33 mouse cellular contexts compared by ENCODE assay signal in the genomic region with DNA sequence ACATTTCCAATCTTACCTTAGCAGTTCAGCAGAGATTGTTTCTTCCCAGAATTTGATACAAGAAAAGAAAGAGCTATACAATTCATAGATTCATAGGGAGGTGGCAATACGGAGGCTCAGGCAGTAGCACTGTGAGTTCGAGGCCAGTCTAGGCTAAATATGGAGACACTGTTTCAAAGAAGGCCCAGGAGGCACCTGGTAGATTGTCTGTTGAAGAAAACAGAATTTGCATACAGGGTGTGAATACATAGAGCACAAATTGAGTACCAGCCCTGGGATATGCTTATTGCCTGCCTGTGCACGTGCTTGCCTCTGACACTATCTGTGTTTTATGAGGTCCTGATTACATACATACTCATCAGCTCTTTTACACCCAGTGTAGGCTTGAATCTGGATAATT. TPM values are rescaled to one million over a fixed set of nuclear protein-coding genes. Genes with fewer than 3 reads are reported as not detected.
"Had no signal": no experiment of that assay in that cellular context is flagged by ENCODE, and none has a peak within 500 bp of the region (broad histone marks: within the 10 kb centered on the region; RNA-seq: fewer than 3 reads in every experiment).

No protein-coding gene starts in this region.

- H3K4me2 ChIP-seq: heart, embryonic 13.5 days; heart, embryonic 15.5 days; hindbrain, embryonic 13.5 days; hindbrain, embryonic 15.5 days; kidney, embryonic 15.5 days; limb, embryonic 13.5 days; limb, embryonic 15.5 days; liver, embryonic 12.5 days had no signal

- H3K9ac ChIP-seq: heart, embryonic 13.5 days; heart, embryonic 15.5 days; hindbrain, embryonic 13.5 days; hindbrain, embryonic 15.5 days; kidney, embryonic 15.5 days; limb, embryonic 13.5 days; limb, embryonic 15.5 days; liver, embryonic 12.5 days; liver, embryonic 14.5 days had no signal

- H3K36me3 ChIP-seq: heart, embryonic 10.5 days; heart, embryonic 13.5 days; heart, embryonic 15.5 days; hindbrain, embryonic 13.5 days; hindbrain, embryonic 15.5 days; kidney, embryonic 15.5 days; limb, embryonic 13.5 days; limb, embryonic 15.5 days; liver, embryonic 12.5 days had no signal

- H3K4me3 ChIP-seq: heart, embryonic 10.5 days; heart, embryonic 13.5 days; heart, embryonic 15.5 days; hindbrain, embryonic 13.5 days; hindbrain, embryonic 15.5 days; kidney, embryonic 15.5 days; limb, embryonic 13.5 days; limb, embryonic 15.5 days; liver, embryonic 12.5 days had no signal

- H3K27ac ChIP-seq: heart, embryonic 10.5 days; heart, embryonic 13.5 days; heart, embryonic 15.5 days; hindbrain, embryonic 13.5 days; hindbrain, embryonic 15.5 days; hindbrain, postnatal 0 days; kidney, embryonic 15.5 days; kidney, postnatal 0 days; limb, embryonic 13.5 days; limb, embryonic 15.5 days; liver, embryonic 12.5 days; liver, embryonic 14.5 days had no signal

- H3K9me3 ChIP-seq: heart, embryonic 10.5 days; heart, embryonic 15.5 days; hindbrain, embryonic 13.5 days; hindbrain, embryonic 15.5 days; kidney, embryonic 15.5 days; limb, embryonic 13.5 days; limb, embryonic 15.5 days had no signal

- DNase-seq: gastrocnemius, postnatal 14 days; gastrocnemius, postnatal 36 days; heart, adult 18-20 months; heart, postnatal 14 days; heart, postnatal 36 days; kidney, adult 11 months; kidney, adult 2 months; kidney, adult 9 months; kidney, postnatal 14 days; kidney, postnatal 36 days; layer of hippocampus, adult 9-11 months; layer of hippocampus, postnatal 36 days; left cerebral cortex, postnatal 4 days had no signal

RNA-seq across cellular contexts. Expression of a gene that starts 17.4 kb away (rescaled TPM):
- total RNA-seq: hematopoietic stem cell, adult 5-6 weeks had no signal

RNA-seq across cellular contexts. Expression of a gene that starts 26.4 kb away (rescaled TPM):
- total RNA-seq: hematopoietic stem cell, adult 5-6 weeks had no signal

RNA-seq across cellular contexts. Expression of a gene that starts 56.9 kb away (rescaled TPM):
- total RNA-seq: gastrocnemius, adult 18-20 months; gastrocnemius, adult 8-10 months; gastrocnemius, postnatal 14 days; gastrocnemius, postnatal 36 days; heart, adult 18-20 months; heart, postnatal 14 days; heart, postnatal 36 days; left cerebral cortex, adult 18-20 months; left cerebral cortex, adult 8-10 months had no signal
- polyA plus RNA-seq: heart, embryonic 10.5 days; heart, embryonic 13.5 days; heart, embryonic 15.5 days; intestine, embryonic 16.5 days; kidney, postnatal 0 days; large intestine, adult 2 months; limb, embryonic 11.5 days; limb, embryonic 13.5 days; limb, embryonic 15.5 days; liver, embryonic 12.5 days had no signal
